Mouse (Mus musculus): ENCODE measurements at regions not wholly inside any gene's neighbourhood (a gene's known extent, or its start where the extent isn't known, plus 50 kb on each side); places are given as distances from the start of the nearest gene placed in this dataset.

DNA sequence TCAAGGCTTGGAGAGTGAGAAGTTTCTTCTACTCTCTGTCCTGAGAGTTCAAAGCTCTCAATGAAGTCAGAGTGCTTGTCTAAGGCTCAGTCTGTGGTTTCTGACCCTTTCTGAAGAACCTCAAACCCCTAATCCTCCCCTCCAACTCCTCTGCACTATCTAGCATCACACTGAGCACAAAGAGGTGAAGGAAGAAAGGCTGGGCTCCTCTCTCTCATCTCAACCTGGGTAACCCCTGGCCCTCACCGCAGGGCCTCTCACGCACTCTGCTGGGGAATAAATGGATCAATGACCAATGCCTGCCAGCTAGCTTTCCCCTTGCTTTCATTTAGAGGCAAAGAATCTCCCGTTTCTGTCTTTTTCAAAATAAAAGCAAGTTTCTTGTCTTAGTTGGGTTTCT, 150.8 kb downstream of the Dad1 start:
- TF ChIP-seq CTCF (IDR thresholded peaks at IDR 0.05; ENCODE audit: borderline replicate concordance, insufficient read depth, low read depth, low read length): no peak
- TF ChIP-seq POLR2A (IDR thresholded peaks at IDR 0.05; ENCODE audit: borderline replicate concordance, insufficient read depth, low read length): no peak

Measured in cerebellum, adult 2 months (tissue).